Mouse (Mus musculus): ENCODE results near the gene Tmem80. TPM values are rescaled to one million over a fixed set of nuclear protein-coding genes. Genes with fewer than 3 reads are reported as not detected.
A peak's percentile ranks its signal among the peaks of the same experiment; 100 is the strongest.

Tmem80 gene
- 10 to 100 TPM; 10.2 to 10.6 TPM for total RNA-seq (2021)
- long read RNA-seq, experiment 1, partial matches to known transcripts, result 0 of 11 reads
- long read RNA-seq, experiment 1, other reads (novel, unspliced or antisense), result 4 of 11 reads
- long read RNA-seq, experiment 2, transcript Tmem80-203 (3 exons, 669 nt), result major isoform, 8 of 19 reads
- long read RNA-seq, experiment 2, partial matches to known transcripts, result 0 of 19 reads
- long read RNA-seq, experiment 2, other reads (novel, unspliced or antisense), result 8 of 19 reads

GRCm38 (mm10) chr7:141327469-141328372 is at the start of gene Tmem80, which contains the start of gene Deaf1:
TSS of gene Tmem80 (plus strand) at chr7:141327739.
TSS of gene Deaf1 (minus strand) at chr7:141327690.
- intact Hi-C loops (cut with DNase I), result no loop called here
- peak; percentile 99 for DNase-seq

- intact Hi-C loops (cut with DNase I), result no loop called here
- DNase-seq, result no peak
These were observed 48.6 kb upstream of the Tmem80 start, which contains the start of gene Sct for GRCm38 (mm10) chr7:141278766-141279590. TSS of gene Sct (minus strand) at chr7:141279133.

- DNase-seq, result no peak
- intact Hi-C loops (cut with DNase I), result no loop called here
These were observed 46.1 kb upstream of the Tmem80 start for GRCm38 (mm10) chr7:141281442-141281841.

GRCm38 (mm10) chr7:141282756-141283155 is 44.8 kb upstream of the Tmem80 start:
- intact Hi-C loops (cut with DNase I), result no loop called here
- DNase-seq, result no peak

- intact Hi-C loops (cut with DNase I), result no loop called here
These were observed 39.5 kb upstream of the Tmem80 start for GRCm38 (mm10) chr7:141288042-141288441.

GRCm38 (mm10) chr7:141291921-141292582 is 35.5 kb upstream of the Tmem80 start, which contains the start of gene Drd4:
TSS of gene Drd4 (plus strand) at chr7:141292006.
- no peak for DNase-seq
- intact Hi-C loops (cut with DNase I), result no loop called here

More at GRCm38 (mm10) chr7:141288042-141288441, 39.5 kb upstream of the Tmem80 start:
- DNase-seq, result no peak

- no peak for DNase-seq
- intact Hi-C loops (cut with DNase I), result no loop called here
These were observed 34.8 kb upstream of the Tmem80 start for GRCm38 (mm10) chr7:141292583-141293388.

- intact Hi-C loops (cut with DNase I), result no loop called here
- no peak for DNase-seq
These were observed 33.6 kb upstream of the Tmem80 start for GRCm38 (mm10) chr7:141293852-141294471.

GRCm38 (mm10) chr7:141294479-141294878 is 33.1 kb upstream of the Tmem80 start:
- intact Hi-C loops (cut with DNase I), result no loop called here

GRCm38 (mm10) chr7:141297926-141298650 is 29.5 kb upstream of the Tmem80 start:
- intact Hi-C loops (cut with DNase I), result no loop called here
- no peak for DNase-seq

More at GRCm38 (mm10) chr7:141294479-141294878, 33.1 kb upstream of the Tmem80 start:
- no peak for DNase-seq

GRCm38 (mm10) chr7:141299175-141299574 is 28.4 kb upstream of the Tmem80 start:
- intact Hi-C loops (cut with DNase I), result no loop called here
- DNase-seq, result no peak

GRCm38 (mm10) chr7:141301386-141301785 is 26.2 kb upstream of the Tmem80 start:
- no peak for DNase-seq
- intact Hi-C loops (cut with DNase I), result no loop called here

- no peak for DNase-seq
- intact Hi-C loops (cut with DNase I), result no loop called here
These were observed 24.8 kb upstream of the Tmem80 start for GRCm38 (mm10) chr7:141302702-141303268.

- no peak for DNase-seq
- intact Hi-C loops (cut with DNase I), result no loop called here
These were observed 23.0 kb upstream of the Tmem80 start for GRCm38 (mm10) chr7:141304537-141304936.

GRCm38 (mm10) chr7:141314416-141314815 is 13.1 kb upstream of the Tmem80 start:
- intact Hi-C loops (cut with DNase I), result no loop called here
- DNase-seq, result no peak

GRCm38 (mm10) chr7:141315076-141315475 is 12.5 kb upstream of the Tmem80 start:
- no peak for DNase-seq
- intact Hi-C loops (cut with DNase I), result no loop called here

GRCm38 (mm10) chr7:141315974-141316373 is 11.6 kb upstream of the Tmem80 start:
- DNase-seq, result no peak
- intact Hi-C loops (cut with DNase I), result no loop called here

All from gastrocnemius, postnatal 36 days (tissue).